Mouse (Mus musculus): ENCODE data around the gene Anxa9. TPM values are rescaled to one million over a fixed set of nuclear protein-coding genes. Genes with fewer than 3 reads are reported as not detected.
"Not testable (repeated sequence)": the region's sequence is repeated elsewhere in the genome, so short reads cannot be mapped to it uniquely, and the experiment has no call there.

Gene Anxa9
- polyA plus RNA-seq (2015; fragmentation: Nextera tagmentation; extraction: Ambion mirVana) = 0.52 and 1.1 TPM in 2 replicates

DNA sequence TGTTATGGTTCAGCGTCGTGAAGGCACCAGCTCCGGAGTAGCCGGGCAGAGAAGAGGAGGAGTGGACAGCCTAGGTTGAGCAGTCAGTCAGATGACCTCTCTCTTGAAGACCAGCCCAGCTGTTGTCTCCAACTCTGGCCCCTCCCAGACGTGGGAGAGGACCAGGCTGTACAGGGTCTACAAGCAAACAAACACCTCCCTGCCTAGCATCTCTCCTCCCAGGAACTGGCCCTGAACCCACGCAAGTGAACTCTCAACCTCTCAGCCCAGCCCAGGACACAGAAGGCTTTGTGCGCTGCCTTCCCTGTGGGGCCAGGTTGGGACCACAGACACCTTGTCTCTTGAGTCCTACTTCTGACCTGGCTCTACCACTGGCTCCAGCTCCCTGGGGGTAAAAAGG, at the start of gene Anxa9:
TSS of gene Anxa9 (minus strand) at position 77 of the 400 bp plus-strand sequence.
- peak within 1 kb of the TSS; percentile 30; the same call in 1 of the 2 replicates for H3K9ac ChIP-seq
- H3K27me3 ChIP-seq = no peaks in the 10 kb centered on the region
- no peaks in the 10 kb centered on the region for H3K9me3 ChIP-seq (replicated peaks)
- no peak within 1 kb of the TSS for H3K4me3 ChIP-seq
- 80% methylated on average over 7 of the region's 7 CpGs for WGBS
- H3K4me2 ChIP-seq = no peak within 1 kb of the TSS
- no peaks in the 10 kb centered on the region for H3K36me3 ChIP-seq (ENCODE audit: poor library complexity, severe bottlenecking)
- H3K27ac ChIP-seq = no peak within 1 kb of the TSS
- no peaks in the 10 kb centered on the region for H3K4me1 ChIP-seq
- no peak for ATAC-seq

DNA sequence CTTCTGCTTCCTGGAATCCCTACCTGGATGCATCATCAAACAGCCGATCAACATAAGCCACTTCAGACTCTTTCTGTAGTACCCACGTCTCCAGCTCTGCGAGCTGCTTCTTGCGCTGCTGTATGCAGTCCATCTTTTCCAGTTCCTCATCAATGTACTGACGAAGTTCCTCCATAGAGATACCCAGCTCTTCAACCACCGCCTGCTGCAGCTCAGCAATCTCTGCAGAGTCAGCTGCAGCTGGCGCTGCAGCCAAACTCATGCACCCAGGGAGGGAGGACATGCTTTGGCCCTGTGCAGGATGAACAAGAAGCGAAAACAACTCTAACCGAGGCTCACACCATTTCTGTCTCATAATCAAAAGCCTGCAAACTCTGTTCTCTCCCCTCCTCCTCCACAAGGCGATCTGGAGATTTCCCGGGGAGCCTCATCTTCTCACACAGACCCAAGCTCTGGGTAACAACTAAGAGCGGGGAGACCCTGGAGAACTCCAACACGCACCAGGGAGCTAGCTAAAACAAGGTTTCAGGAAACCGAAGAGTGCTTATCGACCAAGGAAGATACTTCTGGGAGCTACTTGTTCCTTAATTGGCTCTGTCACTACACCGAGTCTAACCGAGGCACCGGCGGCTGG, 49.1 kb upstream of the Anxa9 start:
- H3K4me1 ChIP-seq; H3K9me3 ChIP-seq (replicated peaks); H3K27me3 ChIP-seq; ATAC-seq; H3K27ac ChIP-seq: not testable (repeated sequence)
- H3K4me2 ChIP-seq = peak overlapping the region; percentile 55
- H3K9ac ChIP-seq = peak overlapping the region; percentile 67; the same call in 1 of the 2 replicates
- H3K4me3 ChIP-seq = peak overlapping the region; percentile 52
- 29% methylated on average over 10 of the region's 19 CpGs for WGBS
- peaks cover 28% of the 10 kb centered on the region for H3K36me3 ChIP-seq (ENCODE audit: poor library complexity, severe bottlenecking)

DNA sequence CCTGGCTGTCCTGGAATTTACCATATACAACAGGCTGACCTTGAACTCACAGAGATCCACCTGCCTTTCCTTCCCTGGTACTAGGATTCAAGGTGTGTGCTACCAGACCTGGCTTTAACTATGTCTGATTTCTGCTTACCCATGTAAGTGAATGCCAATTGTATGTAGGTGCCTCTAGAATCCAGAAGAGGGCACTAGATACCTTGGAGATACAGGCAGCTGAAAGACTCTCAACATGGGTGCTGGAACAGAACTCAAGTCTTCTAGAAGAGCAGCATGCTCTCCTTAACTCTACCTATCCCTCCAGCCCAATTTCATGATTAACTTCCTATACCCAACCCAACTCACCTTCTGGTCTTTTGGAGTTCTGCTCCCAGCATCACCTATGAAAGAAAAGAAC, 42.5 kb upstream of the Anxa9 start:
- H3K4me1 ChIP-seq = no peaks in the 10 kb centered on the region

DNA sequence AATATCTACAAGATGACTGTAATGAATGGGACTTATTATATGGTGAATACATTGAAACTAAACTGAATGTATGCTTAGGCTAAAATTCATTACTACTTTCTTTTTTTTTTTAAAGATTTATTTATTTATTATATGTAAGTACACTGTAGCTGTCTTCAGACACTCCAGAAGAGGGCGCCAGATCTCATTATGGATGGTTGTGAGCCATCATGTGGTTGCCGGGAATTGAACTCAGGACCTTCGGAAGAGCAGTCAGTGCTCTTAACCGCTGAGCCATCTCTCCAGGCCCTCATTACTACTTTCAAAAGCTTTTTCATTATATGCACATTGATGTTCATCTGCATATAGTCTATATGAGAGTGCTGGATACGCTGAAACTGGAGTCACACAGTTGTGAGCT, 41.4 kb upstream of the Anxa9 start:
- not testable (repeated sequence) for H3K4me3 ChIP-seq; H3K9me3 ChIP-seq (replicated peaks); H3K9ac ChIP-seq; ATAC-seq; H3K27ac ChIP-seq; H3K4me2 ChIP-seq; H3K27me3 ChIP-seq; H3K4me1 ChIP-seq
- WGBS = 90% methylated on average over 5 of the region's 5 CpGs
- peaks cover 92% of the 10 kb centered on the region for H3K36me3 ChIP-seq (ENCODE audit: poor library complexity, severe bottlenecking)

More for the DNA sequence above, 42.5 kb upstream of the Anxa9 start:
- H3K4me3 ChIP-seq = no peak overlapping the region
- no peak for ATAC-seq
- H3K27ac ChIP-seq = no peak overlapping the region
- H3K4me2 ChIP-seq = no peak overlapping the region
- no peaks in the 10 kb centered on the region for H3K27me3 ChIP-seq
- peaks cover 91% of the 10 kb centered on the region for H3K36me3 ChIP-seq (ENCODE audit: poor library complexity, severe bottlenecking)
- H3K9me3 ChIP-seq (replicated peaks) = no peaks in the 10 kb centered on the region
- no peak overlapping the region for H3K9ac ChIP-seq

DNA sequence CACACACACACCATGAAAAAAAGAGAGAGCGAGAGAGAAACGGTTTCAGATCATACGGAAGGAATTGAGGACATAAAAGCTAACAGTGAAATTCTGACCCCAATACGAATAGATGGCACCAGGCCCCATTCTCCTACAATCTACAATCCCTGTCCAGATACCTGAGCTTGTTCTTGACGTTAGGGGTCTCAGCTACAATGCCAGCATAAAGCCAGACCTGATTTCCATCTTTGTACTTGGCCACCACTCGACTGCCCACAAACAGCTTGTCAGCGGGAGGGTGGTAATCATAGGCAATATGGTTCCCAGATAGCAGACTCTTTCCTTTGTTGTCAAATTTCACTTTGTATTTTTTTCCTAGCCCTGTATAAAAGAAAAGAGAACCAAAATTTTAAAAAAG, 39.5 kb upstream of the Anxa9 start:
- no peak overlapping the region for H3K27ac ChIP-seq
- ATAC-seq = no peak
- H3K36me3 ChIP-seq (ENCODE audit: poor library complexity, severe bottlenecking) = peaks cover 92% of the 10 kb centered on the region
- H3K4me3 ChIP-seq = no peak overlapping the region
- H3K27me3 ChIP-seq = no peaks in the 10 kb centered on the region
- no peak overlapping the region for H3K4me2 ChIP-seq
- H3K4me1 ChIP-seq = no peaks in the 10 kb centered on the region
- WGBS = 92% methylated on average over 7 of the region's 7 CpGs
- no peak overlapping the region; the same call in 1 of the 2 replicates for H3K9ac ChIP-seq
- H3K9me3 ChIP-seq (replicated peaks) = no peaks in the 10 kb centered on the region

DNA sequence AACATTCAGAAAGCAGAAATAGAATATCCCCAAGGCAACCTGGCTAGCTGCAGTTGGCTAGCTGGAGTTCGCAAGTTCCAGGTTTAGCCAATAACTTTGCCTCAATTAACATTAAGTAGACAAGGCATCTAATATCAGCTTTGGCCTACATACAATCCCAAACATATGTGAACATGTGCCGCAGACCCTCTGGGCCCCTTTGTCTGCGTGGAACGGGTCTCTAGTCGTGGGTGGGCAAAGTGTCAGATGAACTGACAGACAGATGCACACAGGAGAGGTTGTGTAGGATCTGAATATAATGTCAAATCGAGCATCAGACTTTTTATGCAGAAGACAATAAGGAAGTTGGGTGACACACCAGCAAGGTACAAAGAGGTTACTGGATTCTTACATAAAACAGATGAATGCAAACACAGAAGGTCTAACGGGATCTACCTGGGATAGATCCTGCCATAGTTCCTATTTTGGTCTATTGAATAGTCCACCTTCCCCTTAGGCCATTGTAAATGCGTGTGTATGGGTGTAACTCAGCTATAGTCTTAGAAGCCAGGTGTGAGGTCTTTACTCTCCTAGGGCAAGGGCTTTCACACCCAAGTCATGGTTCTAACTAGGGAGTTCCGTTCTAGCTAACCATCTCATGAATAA, 36.5 kb upstream of the Anxa9 start:
- not testable (repeated sequence) for H3K4me1 ChIP-seq; ATAC-seq; H3K27ac ChIP-seq; H3K4me3 ChIP-seq; H3K9ac ChIP-seq; H3K4me2 ChIP-seq; H3K27me3 ChIP-seq; H3K9me3 ChIP-seq (replicated peaks)
- peaks cover 94% of the 10 kb centered on the region for H3K36me3 ChIP-seq (ENCODE audit: poor library complexity, severe bottlenecking)
- WGBS = 91% methylated on average over 9 of the region's 9 CpGs

DNA sequence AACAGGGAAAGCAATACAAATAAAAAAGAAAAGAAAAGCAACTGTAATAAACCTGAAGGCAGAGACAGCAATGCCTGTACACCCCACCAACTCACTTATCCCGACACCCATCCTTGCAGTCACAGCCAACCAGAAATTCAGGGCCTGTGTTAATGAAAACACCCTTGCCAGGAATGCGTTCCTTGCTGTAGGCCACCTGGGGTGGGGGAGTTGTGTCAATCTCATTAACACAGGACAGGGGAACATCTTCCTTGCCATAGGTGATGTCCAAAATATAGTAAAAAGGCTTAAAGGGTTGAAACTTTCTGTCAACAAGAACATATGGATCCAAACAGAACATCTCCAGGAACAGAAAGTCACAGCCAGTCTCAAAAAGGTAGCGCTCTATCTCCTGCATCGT, 31.3 kb upstream of the Anxa9 start:
- H3K9ac ChIP-seq = no peak overlapping the region
- H3K9me3 ChIP-seq (replicated peaks) = no peaks in the 10 kb centered on the region
- H3K4me1 ChIP-seq = no peaks in the 10 kb centered on the region
- ATAC-seq = no peak
- 96% methylated on average over 4 of the region's 4 CpGs for WGBS
- H3K4me2 ChIP-seq = no peak overlapping the region
- H3K27ac ChIP-seq = no peak overlapping the region
- peaks cover 98% of the 10 kb centered on the region for H3K36me3 ChIP-seq (ENCODE audit: poor library complexity, severe bottlenecking)
- no peaks in the 10 kb centered on the region for H3K27me3 ChIP-seq
- H3K4me3 ChIP-seq = no peak overlapping the region

DNA sequence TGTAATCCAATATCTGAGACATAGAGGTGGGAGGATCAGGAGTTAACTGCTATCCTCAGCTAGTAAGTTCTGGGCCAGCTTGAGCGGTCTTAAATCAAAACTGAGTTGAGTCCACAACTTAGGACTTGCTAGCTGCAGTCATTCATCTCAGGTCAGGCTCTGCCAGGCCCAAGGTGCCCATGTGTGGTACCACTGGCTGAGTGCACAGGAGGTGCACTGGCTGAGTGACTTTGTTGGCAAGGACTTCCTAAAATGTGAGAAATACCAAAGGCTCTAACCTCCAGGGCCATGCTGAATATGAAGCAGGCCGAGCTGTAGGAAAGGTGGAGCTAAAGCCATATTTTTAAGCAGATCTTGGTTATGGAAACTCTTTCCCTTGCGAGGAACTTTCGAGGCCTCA, 30.4 kb upstream of the Anxa9 start:
- Histone ChIP-seq H3K27me3 (no peaks in the 10 kb centered on the region), H3K4me3 (no peak overlapping the region), H3K4me2 (no peak overlapping the region), H3K27ac (no peak overlapping the region), H3K9me3 (replicated peaks) (no peaks in the 10 kb centered on the region), H3K9ac (no peak overlapping the region), H3K4me1 (no peaks in the 10 kb centered on the region), H3K36me3 (ENCODE audit: poor library complexity, severe bottlenecking) (peaks cover 98% of the 10 kb centered on the region)
- ATAC-seq = no peak
- 98% methylated on average over 4 of the region's 4 CpGs for WGBS

DNA sequence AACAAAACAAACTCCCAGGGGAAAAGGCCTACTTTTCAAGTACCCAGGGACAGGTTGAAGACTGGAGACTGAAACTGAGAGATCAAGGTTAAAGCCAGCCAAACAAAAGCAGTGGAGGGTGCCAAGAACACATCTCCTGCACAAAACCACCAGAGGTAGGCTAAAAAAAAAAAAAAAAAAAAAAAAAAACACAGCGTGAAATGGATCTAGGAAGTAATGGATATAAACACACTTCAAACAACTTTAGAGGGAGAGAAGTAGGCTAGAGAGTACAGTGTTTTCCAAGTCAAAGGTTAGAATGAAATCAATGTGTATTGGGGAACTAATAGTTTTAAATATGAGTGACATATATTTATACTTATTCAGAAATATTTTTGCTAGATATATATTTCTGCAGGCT, 24.6 kb upstream of the Anxa9 start:
- H3K9me3 ChIP-seq (replicated peaks) = no peaks in the 10 kb centered on the region
- ATAC-seq = no peak
- WGBS = 80% methylated on average over 1 of the region's 1 CpGs
- no peak overlapping the region for H3K27ac ChIP-seq
- H3K9ac ChIP-seq = no peak overlapping the region
- H3K27me3 ChIP-seq = no peaks in the 10 kb centered on the region
- no peaks in the 10 kb centered on the region for H3K4me1 ChIP-seq
- H3K4me2 ChIP-seq = no peak overlapping the region
- H3K36me3 ChIP-seq (ENCODE audit: poor library complexity, severe bottlenecking) = peaks cover 87% of the 10 kb centered on the region
- H3K4me3 ChIP-seq = no peak overlapping the region

DNA sequence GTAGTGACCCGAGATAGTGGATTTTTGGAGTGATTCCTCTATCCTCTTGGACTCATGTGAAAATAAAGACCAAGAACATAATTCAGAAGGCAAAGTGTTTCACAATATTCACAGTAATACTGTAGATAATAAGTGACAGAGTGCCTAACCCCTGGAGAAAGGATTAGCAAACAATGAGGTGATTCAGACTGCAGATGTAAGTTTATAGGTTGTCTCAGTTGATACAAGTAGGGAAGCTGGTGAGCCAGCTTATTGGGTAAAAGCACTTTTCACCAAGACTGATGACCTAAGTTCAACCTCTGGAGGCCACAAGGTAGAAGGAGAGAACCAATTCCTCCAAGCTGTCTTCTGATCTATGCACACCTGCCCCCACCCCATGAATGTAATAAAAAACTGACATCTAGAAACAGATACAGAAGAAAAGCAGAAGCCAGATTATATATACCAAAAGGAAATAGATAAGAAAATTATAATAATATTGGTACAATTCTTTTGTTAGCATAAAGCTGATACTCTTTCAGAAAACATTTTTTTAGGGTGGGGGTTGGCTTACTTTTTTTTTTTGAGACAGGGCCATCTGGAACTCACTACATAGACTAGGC, 21.9 kb upstream of the Anxa9 start:
- Histone ChIP-seq H3K9me3 (replicated peaks) (no peaks in the 10 kb centered on the region), H3K9ac (no peak overlapping the region), H3K27ac (no peak overlapping the region), H3K4me1 (no peaks in the 10 kb centered on the region), H3K4me3 (no peak overlapping the region), H3K4me2 (no peak overlapping the region), H3K27me3 (no peaks in the 10 kb centered on the region), H3K36me3 (ENCODE audit: poor library complexity, severe bottlenecking) (peaks cover 89% of the 10 kb centered on the region)
- WGBS = 87% methylated on average over 1 of the region's 1 CpGs
- ATAC-seq = no peak

DNA sequence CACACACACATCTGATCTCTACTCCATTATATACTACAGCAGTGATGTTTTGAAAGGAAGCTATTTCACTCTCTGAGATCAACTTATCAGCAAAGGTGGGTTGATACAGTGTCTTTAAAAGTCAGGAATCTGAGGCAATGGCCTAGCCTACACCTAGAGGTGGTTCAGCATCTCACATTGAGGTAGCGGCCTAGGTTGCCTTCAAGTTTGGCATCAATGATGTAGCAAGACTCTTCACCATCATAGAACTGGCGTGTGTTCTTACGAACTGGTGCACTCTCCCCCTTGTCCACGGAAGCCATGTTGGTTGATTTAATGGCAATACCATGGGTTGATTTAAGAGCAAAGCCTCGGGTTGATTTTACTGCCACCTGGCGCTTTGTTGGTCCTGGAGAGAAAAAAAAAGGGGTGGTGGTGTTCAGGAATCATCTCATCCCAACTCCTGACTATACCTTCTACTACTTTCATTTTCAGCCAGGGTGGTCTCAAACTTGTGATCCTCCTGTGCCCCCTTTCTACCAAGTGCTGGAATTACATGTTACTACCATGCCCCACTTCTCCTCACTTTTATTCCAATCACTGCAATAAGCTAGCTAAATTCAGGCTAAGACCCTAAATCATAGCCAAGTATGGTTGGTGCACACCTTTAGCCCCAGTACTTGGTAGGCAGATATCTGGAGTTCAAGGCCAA, 17.6 kb upstream of the Anxa9 start:
- no peak overlapping the region for H3K4me2 ChIP-seq
- no peaks in the 10 kb centered on the region for H3K4me1 ChIP-seq
- H3K9me3 ChIP-seq (replicated peaks) = no peaks in the 10 kb centered on the region
- H3K36me3 ChIP-seq (ENCODE audit: poor library complexity, severe bottlenecking) = peaks cover 97% of the 10 kb centered on the region
- 92% methylated on average over 6 of the region's 6 CpGs for WGBS
- no peak for ATAC-seq
- no peak overlapping the region for H3K9ac ChIP-seq
- H3K4me3 ChIP-seq = no peak overlapping the region
- no peak overlapping the region for H3K27ac ChIP-seq
- H3K27me3 ChIP-seq = no peaks in the 10 kb centered on the region

DNA sequence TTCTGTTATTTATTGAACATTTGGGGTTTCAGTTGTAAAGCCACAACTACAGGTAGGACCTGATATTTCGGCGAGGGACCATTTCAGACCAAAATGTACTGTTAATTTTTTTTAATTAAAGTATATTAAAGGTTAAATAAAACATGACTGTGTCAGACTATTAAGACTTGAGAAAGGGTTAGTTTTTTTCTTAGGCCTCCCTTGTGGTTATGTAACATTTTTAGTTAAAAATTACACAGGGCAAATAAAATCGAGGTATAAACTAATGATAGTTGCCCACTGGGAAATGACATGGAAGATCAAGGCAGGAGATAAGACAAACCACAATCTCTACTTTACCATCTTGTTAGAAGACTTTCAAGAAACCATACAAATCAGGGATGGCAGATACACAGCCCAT, 16.5 kb upstream of the Anxa9 start:
- Histone ChIP-seq H3K4me2 (no peak overlapping the region), H3K36me3 (ENCODE audit: poor library complexity, severe bottlenecking) (peaks cover 91% of the 10 kb centered on the region), H3K27ac (no peak overlapping the region), H3K4me3 (no peak overlapping the region), H3K9ac (no peak overlapping the region), H3K27me3 (no peaks in the 10 kb centered on the region), H3K4me1 (peaks cover 5% of the 10 kb centered on the region; the same call in 1 of the 2 replicates), H3K9me3 (replicated peaks) (no peaks in the 10 kb centered on the region)
- ATAC-seq = no peak
- WGBS = 92% methylated on average over 3 of the region's 3 CpGs

Measured in forebrain, embryonic 13.5 days (tissue).